Mouse (Mus musculus): ENCODE results near the gene Psmb4. TPM values are rescaled to one million over a fixed set of nuclear protein-coding genes. Genes with fewer than 3 reads are reported as not detected.

The Psmb4 gene
- polyA plus RNA-seq, 1 experiment from 2014 or later = 214 TPM

DNA sequence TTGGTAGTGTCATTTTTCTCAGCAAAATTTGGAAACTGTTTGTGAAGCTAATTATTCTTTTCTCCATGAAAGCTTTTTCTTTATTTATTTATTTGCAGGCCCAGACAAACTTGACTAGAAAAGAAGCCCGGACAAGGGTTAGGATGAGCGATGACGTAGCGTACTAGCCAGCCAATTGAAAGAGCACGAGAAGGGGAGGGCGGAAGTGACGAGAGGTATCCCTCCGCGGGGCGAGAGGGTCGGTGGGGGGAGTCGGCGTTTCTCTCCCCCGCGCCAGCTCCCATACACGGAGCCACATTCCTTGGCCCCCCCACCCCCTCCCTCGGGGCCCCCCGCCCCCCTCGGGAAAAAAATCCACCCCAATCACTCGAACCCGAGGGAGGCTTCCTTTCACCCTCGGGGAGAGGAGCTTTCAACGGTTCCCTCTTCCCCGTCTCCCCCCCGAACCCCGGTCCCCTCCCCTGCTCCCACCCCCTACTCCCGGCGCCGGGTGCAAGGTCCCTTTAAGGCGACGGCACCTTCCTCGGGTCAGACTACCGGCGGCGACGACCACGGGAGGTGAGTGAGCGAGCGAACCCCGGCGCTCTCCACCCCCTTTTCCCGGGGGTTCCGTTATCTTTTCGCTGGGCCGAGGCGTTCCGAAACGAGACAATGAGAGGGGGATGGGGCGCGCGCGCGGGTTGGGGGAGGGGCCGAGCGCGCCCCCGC lies 49.4 kb downstream of the Psmb4 start, which contains the start of gene Pogz:
TSS of gene Pogz (plus strand) at position 385 of the 708 bp plus-strand sequence.
- Histone ChIP-seq H3K9me3 (replicated peaks) (no peaks in the 10 kb centered on the region), H3K9ac (peak within 1 kb of the TSS; percentile 89), H3K4me1 (peaks cover 33% of the 10 kb centered on the region), H3K4me3 (peak within 1 kb of the TSS; percentile 86), H3K27ac (peak within 1 kb of the TSS; percentile 88), H3K36me3 (no peaks in the 10 kb centered on the region), H3K27me3 (replicated peaks) (no peaks in the 10 kb centered on the region), H3K4me2 (peak within 1 kb of the TSS; percentile 90)
- peak; percentile 91 for ATAC-seq
- under 1% methylated on average over 46 of the region's 57 CpGs for WGBS (ENCODE audit: insufficient replicate concordance)

DNA sequence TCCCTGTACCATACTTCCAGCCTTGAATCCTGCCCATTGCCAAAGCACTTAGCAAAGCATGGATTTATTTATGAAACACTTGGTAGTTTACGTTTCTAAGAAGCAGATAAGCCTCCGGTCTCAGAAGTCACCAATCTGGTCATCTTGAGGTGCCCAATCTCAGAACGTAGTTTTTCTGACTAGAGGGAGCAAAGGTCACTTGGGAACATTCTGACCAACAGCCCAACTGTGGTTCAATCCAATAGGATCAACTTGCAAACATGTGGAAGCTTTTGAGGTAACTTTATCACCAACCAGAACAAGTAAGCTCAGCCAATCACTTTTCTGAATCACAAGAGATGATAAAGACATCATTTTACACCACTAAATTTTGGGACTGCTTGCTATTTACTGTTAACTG lies 51.4 kb downstream of the Psmb4 start:
- H3K36me3 ChIP-seq = no peaks in the 10 kb centered on the region
- ATAC-seq = no peak

More for the DNA sequence above, 51.4 kb downstream of the Psmb4 start:
- peaks cover 37% of the 10 kb centered on the region for H3K4me1 ChIP-seq
- H3K4me3 ChIP-seq = no peak overlapping the region
- no peak overlapping the region for H3K9ac ChIP-seq
- 61% methylated on average over 3 of the region's 3 CpGs for WGBS (ENCODE audit: insufficient replicate concordance)
- H3K27me3 ChIP-seq (replicated peaks) = no peaks in the 10 kb centered on the region
- H3K27ac ChIP-seq = no peak overlapping the region
- no peaks in the 10 kb centered on the region for H3K9me3 ChIP-seq (replicated peaks)
- no peak overlapping the region for H3K4me2 ChIP-seq

Other genes with a start within 250 kb of the Psmb4 start
- gene Gm10972, start 243.8 kb downstream of the Psmb4 start, polyA plus RNA-seq (2016; fragmentation: Nextera tagmentation; extraction: Ambion mirVana) = not detected in 2 replicates
- gene Tuft1, start 228.1 kb downstream of the Psmb4 start, polyA plus RNA-seq (2016; fragmentation: Nextera tagmentation; extraction: Ambion mirVana) = 5.4 and 7.5 TPM in 2 replicates
- gene Selenbp2, start 193.4 kb downstream of the Psmb4 start, polyA plus RNA-seq (2016; fragmentation: Nextera tagmentation; extraction: Ambion mirVana) = 3.0 and 3.3 TPM in 2 replicates
- 8.7 and 9.2 TPM in 2 replicates for gene Cgn, start 100.5 kb downstream of the Psmb4 start, polyA plus RNA-seq (2016; fragmentation: Nextera tagmentation; extraction: Ambion mirVana)
- 5.2 and 5.3 TPM in 2 replicates for gene Pogz, start 49.4 kb downstream of the Psmb4 start, polyA plus RNA-seq (2016; fragmentation: Nextera tagmentation; extraction: Ambion mirVana)
- gene Selenbp1, start 46.1 kb upstream of the Psmb4 start, polyA plus RNA-seq (2016; fragmentation: Nextera tagmentation; extraction: Ambion mirVana) = 53.9 and 54.0 TPM in 2 replicates
- gene Rfx5, start 67.1 kb upstream of the Psmb4 start, polyA plus RNA-seq (2016; fragmentation: Nextera tagmentation; extraction: Ambion mirVana) = 2.6 and 3.6 TPM in 2 replicates
- 12.6 and 13.1 TPM in 2 replicates for gene Pi4kb, start 87.8 kb upstream of the Psmb4 start, polyA plus RNA-seq (2016; fragmentation: Nextera tagmentation; extraction: Ambion mirVana)
- 12.6 and 14.4 TPM in 2 replicates for gene Zfp687, start 128.5 kb upstream of the Psmb4 start, polyA plus RNA-seq (2016; fragmentation: Nextera tagmentation; extraction: Ambion mirVana)
- 216 and 229 TPM in 2 replicates for gene Psmd4, start 155.7 kb upstream of the Psmb4 start, polyA plus RNA-seq (2016; fragmentation: Nextera tagmentation; extraction: Ambion mirVana)
- gene Pip5k1a, start 220.0 kb upstream of the Psmb4 start, polyA plus RNA-seq (2016; fragmentation: Nextera tagmentation; extraction: Ambion mirVana) = 11.3 and 11.5 TPM in 2 replicates
- 53.7 and 56.2 TPM in 2 replicates for gene Vps72, start 224.1 kb upstream of the Psmb4 start, polyA plus RNA-seq (2016; fragmentation: Nextera tagmentation; extraction: Ambion mirVana)
- gene Tmod4, start 237.5 kb upstream of the Psmb4 start, polyA plus RNA-seq (2016; fragmentation: Nextera tagmentation; extraction: Ambion mirVana) = 0.19 and 0.51 TPM in 2 replicates
- 38.2 and 39.7 TPM in 2 replicates for gene Scnm1, start 247.1 kb upstream of the Psmb4 start, polyA plus RNA-seq (2016; fragmentation: Nextera tagmentation; extraction: Ambion mirVana)
- gene Lysmd1, start 247.1 kb upstream of the Psmb4 start, polyA plus RNA-seq (2016; fragmentation: Nextera tagmentation; extraction: Ambion mirVana) = 7.9 and 8.6 TPM in 2 replicates